Mouse (Mus musculus) liver, postnatal 0 days (tissue): ENCODE data around the gene Atp6v1g2.

Experiments
- CTCF ChIP-seq: sonication (generic); IDR thresholded peaks from 2 replicates; pipeline ENCODE4 v1.5.1; 2016; ENCODE audit warnings: antibody characterized with exemption, low read depth
- EP300 ChIP-seq: IDR thresholded peaks from 2 replicates; pipeline ENCODE4 v1.6.1; 2016; ENCODE audit warnings: antibody characterized with exemption, low read depth, mild to moderate bottlenecking

- TF ChIP-seq CTCF (peak; percentile 25), EP300 (no peak)
Measured at GRCm38 (mm10) chr17:35191723-35192122, 41.7 kb upstream of the Atp6v1g2 start.
